Mouse (Mus musculus): ENCODE data around the gene Hoxd10.

- TF ChIP-seq CTCF (IDR thresholded peaks at IDR 0.05; ENCODE audit: low read depth) (no peak), EP300 (IDR thresholded peaks at IDR 0.05; ENCODE audit: low read depth) (no peak)
These were observed 33.6 kb upstream of the Hoxd10 start for GRCm38 (mm10) chr2:74658024-74658666.

Data from liver, embryonic 14.5 days (tissue).